Mouse (Mus musculus) heart, postnatal 0 days (tissue): ENCODE data around the gene Slx1b.

Experiments used
- CTCF ChIP-seq: IDR thresholded peaks from 2 replicates; pipeline ENCODE4 v1.5.1; 2016; ENCODE audit warnings: antibody characterized with exemption, control low read depth, low read depth
- EP300 ChIP-seq: IDR thresholded peaks from 2 replicates; pipeline ENCODE4 v1.6.1; 2016; ENCODE audit warnings: antibody characterized with exemption, low read depth

- TF ChIP-seq CTCF (no peak), EP300 (0 out of 2 replicates have a peak, but pooled peaks have one; percentile 67)
These were observed 49.9 kb downstream of the Slx1b start for GRCm38 (mm10) chr7:126645708-126646107.
